Mouse (Mus musculus) limb, embryonic 15.5 days (tissue): ENCODE data around the gene Bhlhb9. TPM values are rescaled to one million over a fixed set of nuclear protein-coding genes. Genes with fewer than 3 reads are reported as not detected.
A peak's percentile ranks its signal among the peaks of the same experiment; 100 is the strongest.
"Not testable (repeated sequence)": the region's sequence is repeated elsewhere in the genome, so short reads cannot be mapped to it uniquely, and the experiment has no call there.

Experiments used
- ATAC-seq: fragments of 200-750 bp; cut with Nextera tagmentation; 2 replicates; pipeline ENCODE4 v1.8.0; 2017; ENCODE audit warnings: low read depth, moderate TSS enrichment; ENCODE audit not compliant: insufficient number of reproducible peaks, low FRiP score, low TSS enrichment
- H3K27ac ChIP-seq: fragments of 300-500 bp; sonication (generic); 2 replicates; pipeline ENCODE4 v1.5.1; 2015; ENCODE audit warnings: moderate library complexity, mild to moderate bottlenecking, inconsistent platforms
- H3K27me3 ChIP-seq: fragments of 300-500 bp; sonication (generic); 2 replicates; pipeline ENCODE4 v1.6.1; 2015; ENCODE audit warnings: inconsistent platforms
- H3K36me3 ChIP-seq: fragments of 300-500 bp; sonication (generic); 2 replicates; pipeline ENCODE4 v1.6.1; 2015; ENCODE audit warnings: inconsistent platforms
- H3K4me1 ChIP-seq: fragments of 300-500 bp; sonication (generic); 2 replicates; pipeline ENCODE4 v1.6.1; 2015; ENCODE audit warnings: inconsistent platforms
- H3K4me2 ChIP-seq: fragments of 300-500 bp; sonication (generic); 2 replicates; pipeline ENCODE4 v1.6.1; 2015; ENCODE audit warnings: mild to moderate bottlenecking, inconsistent platforms
- H3K4me3 ChIP-seq: fragments of 300-500 bp; sonication (generic); 2 replicates; pipeline ENCODE4 v1.5.1; 2015; ENCODE audit warnings: mild to moderate bottlenecking, inconsistent platforms
- H3K9ac ChIP-seq: fragments of 300-500 bp; sonication (generic); 2 replicates; pipeline ENCODE4 v1.6.1; 2015; ENCODE audit warnings: inconsistent platforms
- H3K9me3 ChIP-seq: fragments of 300-500 bp; sonication (generic); 2 replicates; pipeline ENCODE4 v1.6.1; 2016; ENCODE audit warnings: inconsistent platforms
- WGBS: fragments of 180-500 bp; shearing (Covaris S2); methylation state at CpG from one replicate; pipeline ENCODE4 v1.1.7; 2015; 5-methylcytosine and 5-hydroxymethylcytosine counted together
- polyA plus RNA-seq: library from polyadenylated mRNA; unstranded; fragments of >200 nt; fragmentation: Nextera tagmentation; extraction: Ambion mirVana; gene quantifications from 2 replicates; pipeline ENCODE4 v1.2.1, GENCODE M21; 2015

The Bhlhb9 gene
- polyA plus RNA-seq, 1 experiment from 2014 or later = 48.6 TPM

DNA sequence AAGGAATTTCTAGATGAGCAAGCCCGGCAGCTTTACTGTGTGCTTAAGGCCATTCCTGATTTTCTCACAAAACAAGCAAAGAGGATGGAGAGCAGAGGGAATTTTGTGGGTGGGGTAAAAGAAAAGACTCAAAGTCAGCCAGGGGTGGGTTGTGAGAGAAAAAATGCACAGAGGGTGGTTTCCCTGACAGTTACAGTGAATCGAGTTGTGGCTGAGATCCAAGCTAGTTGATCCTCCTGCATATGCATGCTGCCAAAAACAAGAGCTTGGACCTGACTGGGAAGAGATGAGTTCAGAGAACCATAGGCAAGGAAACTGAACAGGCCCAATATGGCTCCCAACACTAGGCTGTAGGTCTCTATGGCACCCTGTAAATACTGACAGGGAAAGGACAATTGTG, 40.5 kb downstream of the Bhlhb9 start:
- no peak for ATAC-seq
- WGBS = 58% methylated on average over 2 of the region's 2 CpGs
- H3K36me3 ChIP-seq = no peaks in the 10 kb centered on the region

DNA sequence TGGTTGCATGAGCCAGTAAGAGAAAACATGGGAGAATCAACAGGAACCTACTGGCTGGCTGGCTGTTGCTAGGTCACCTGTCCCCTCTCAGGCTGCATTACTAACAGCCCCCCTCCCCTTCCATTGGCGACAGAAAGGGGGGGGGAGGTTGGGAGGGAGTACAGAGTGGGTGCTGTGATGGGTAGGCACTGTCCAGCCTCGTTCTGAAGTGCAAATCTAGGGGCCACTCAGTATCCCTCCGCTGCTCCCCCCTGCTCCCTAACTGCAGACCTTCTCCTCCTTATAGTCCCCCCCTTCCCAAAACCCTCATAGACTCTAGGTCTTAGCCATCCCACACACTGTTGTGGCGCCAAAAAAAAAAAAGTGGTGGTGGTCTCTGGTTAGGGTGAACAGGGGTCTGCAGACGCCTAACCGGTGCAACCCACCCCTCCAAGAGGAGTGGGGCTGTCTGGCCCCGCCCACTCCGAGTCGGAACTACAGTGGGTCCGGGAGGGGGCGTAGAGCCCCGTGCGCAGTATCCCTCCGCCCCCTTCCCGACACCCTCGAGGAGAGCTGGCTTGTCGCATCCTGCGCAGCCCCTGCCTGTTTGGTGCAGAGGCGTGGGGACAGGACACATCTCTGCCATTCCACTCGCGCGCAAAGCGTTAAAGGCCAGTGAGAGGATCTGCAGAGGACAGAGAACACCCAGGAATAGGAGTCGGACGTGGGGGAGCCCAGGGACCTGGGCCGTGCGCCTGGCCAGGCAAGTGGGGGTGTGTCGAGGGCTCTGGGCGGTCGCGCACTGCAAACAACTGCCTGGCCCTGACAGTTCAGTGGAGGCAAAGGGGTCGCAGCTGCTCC, 41.3 kb downstream of the Bhlhb9 start, which contains the start of gene Gprasp2:
Gene Gprasp2, plus strand, starts transcription at position 514 of the 840 bp plus-strand sequence.
- peak; percentile 87 for ATAC-seq
- H3K4me3 ChIP-seq = peak within 1 kb of the TSS; percentile 51
- not testable (repeated sequence) for H3K36me3 ChIP-seq, H3K27me3 ChIP-seq, H3K27ac ChIP-seq, H3K4me1 ChIP-seq, H3K9me3 ChIP-seq
- 0 out of 2 replicates have a peak within 1 kb of the TSS, but pooled peaks have one; percentile 23 for H3K9ac ChIP-seq
- H3K4me2 ChIP-seq = peak within 1 kb of the TSS; percentile 73
- 27% methylated on average over 23 of the region's 32 CpGs for WGBS

More for the DNA sequence above, 40.5 kb downstream of the Bhlhb9 start:
- Histone ChIP-seq H3K27ac (no peak overlapping the region), H3K4me2 (no peak overlapping the region), H3K4me1 (no peaks in the 10 kb centered on the region), H3K9ac (no peak overlapping the region), H3K9me3 (no peaks in the 10 kb centered on the region), H3K27me3 (no peaks in the 10 kb centered on the region; the same call in 1 of the 2 replicates), H3K4me3 (no peak overlapping the region)

DNA sequence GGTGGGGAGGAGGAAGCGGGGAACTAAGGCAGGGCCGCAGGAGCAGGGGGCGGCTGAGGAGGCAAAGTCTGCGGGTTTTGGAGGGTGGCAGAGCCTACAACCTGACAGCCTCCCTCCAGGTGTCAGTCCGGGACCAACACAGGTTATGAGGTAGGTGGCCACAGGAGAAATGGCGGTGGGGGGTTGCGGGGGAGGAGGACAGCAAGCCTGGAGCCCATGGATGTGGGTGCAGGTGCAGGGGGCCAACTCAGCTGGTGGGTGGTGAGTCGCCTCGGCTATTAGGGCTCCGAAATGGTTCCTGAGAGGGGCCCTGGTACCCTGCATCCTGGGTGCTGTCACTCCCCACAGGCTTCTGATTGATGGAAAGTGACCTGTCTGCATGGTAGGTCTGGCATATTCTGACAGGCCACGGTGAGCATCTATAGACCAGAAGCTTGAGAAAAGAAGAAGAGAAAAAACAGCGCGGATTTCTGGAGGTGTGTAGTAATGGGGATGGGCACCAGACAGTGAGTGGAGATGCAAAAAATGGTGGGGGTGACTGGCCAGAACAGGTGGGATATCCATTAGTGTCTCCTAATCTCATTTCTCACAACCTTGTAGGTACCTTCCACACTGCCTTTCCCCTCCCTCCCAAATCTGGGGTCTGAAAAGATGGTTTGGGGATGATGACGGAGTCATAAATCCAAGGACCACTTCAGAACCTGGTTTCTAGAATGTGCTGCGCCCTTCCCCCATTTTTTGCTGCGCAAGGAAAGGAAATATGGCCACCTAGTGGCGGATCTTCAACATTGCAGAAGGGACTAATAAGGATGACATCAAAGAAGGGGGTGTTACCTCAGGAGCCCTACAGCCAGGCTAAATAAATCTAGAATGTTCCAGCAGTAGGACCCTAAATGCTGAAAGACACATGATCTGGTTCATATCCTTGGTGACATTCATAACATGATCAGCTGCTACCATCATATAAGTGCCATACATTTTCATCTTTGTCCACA, 42.3 kb downstream of the Bhlhb9 start:
- WGBS = 26% methylated on average over 16 of the region's 17 CpGs
- Histone ChIP-seq H3K4me3 (peak overlapping the region; percentile 51), H3K9ac (0 out of 2 replicates have a peak overlapping the region, but pooled peaks have one; percentile 23), H3K4me2 (peak overlapping the region; percentile 73)
- not testable (repeated sequence) for H3K27me3 ChIP-seq, H3K4me1 ChIP-seq, H3K36me3 ChIP-seq, H3K27ac ChIP-seq, H3K9me3 ChIP-seq
- ATAC-seq = 0 out of 2 replicates have a peak, but pooled peaks have one; percentile 14

GRCm38 (mm10) chrX:135866806-135867205, 69.4 kb downstream of the Bhlhb9 start:
- not testable (repeated sequence) for H3K36me3 ChIP-seq, H3K4me1 ChIP-seq, H3K27ac ChIP-seq, H3K4me3 ChIP-seq, ATAC-seq, H3K27me3 ChIP-seq, H3K9ac ChIP-seq, H3K9me3 ChIP-seq, H3K4me2 ChIP-seq
- 77% methylated on average over 9 of the region's 9 CpGs for WGBS

- no peak overlapping the region for H3K27ac ChIP-seq
- 0 out of 2 replicates have a peak, but pooled peaks cover 3% of the 10 kb centered on the region for H3K27me3 ChIP-seq
- H3K9ac ChIP-seq = no peak overlapping the region
- H3K9me3 ChIP-seq = no peaks in the 10 kb centered on the region
- 73% methylated on average over 1 of the region's 1 CpGs for WGBS
- no peaks in the 10 kb centered on the region for H3K4me1 ChIP-seq
- H3K4me3 ChIP-seq = no peak overlapping the region
- H3K36me3 ChIP-seq = no peaks in the 10 kb centered on the region
- no peak overlapping the region for H3K4me2 ChIP-seq
- no peak for ATAC-seq
Measured at GRCm38 (mm10) chrX:135876679-135877078, 79.3 kb downstream of the Bhlhb9 start.

DNA sequence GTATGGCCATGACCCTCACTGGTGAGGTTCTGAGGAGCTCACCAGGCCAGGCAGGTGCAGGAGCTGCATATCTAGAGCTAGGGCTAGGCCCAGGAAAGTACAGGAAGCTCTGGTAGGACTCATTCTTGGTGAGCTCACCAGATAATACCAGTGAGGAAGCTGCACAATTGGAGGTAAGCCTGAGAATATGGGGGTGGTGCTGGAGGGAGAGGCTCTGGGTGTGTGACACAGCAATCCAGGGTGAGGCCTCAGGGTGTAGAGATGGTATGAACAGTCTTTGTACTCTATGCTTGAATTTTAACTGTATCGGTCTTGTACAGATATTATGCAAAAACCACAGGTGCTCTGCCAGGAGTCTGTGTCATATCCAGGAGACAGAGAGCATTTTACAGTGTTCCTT, 82.2 kb downstream of the Bhlhb9 start:
- Histone ChIP-seq H3K4me1 (no peaks in the 10 kb centered on the region), H3K36me3 (no peaks in the 10 kb centered on the region), H3K27me3 (0 out of 2 replicates have a peak, but pooled peaks cover 3% of the 10 kb centered on the region), H3K9ac (no peak overlapping the region), H3K9me3 (no peaks in the 10 kb centered on the region), H3K27ac (no peak overlapping the region), H3K4me2 (no peak overlapping the region), H3K4me3 (no peak overlapping the region)
- ATAC-seq = no peak
- 85% methylated on average over 1 of the region's 1 CpGs for WGBS

GRCm38 (mm10) chrX:135885411-135886233, 88.2 kb downstream of the Bhlhb9 start:
- ATAC-seq = peak; percentile 97
- no peaks in the 10 kb centered on the region for H3K9me3 ChIP-seq
- no peaks in the 10 kb centered on the region for H3K27me3 ChIP-seq
- peak overlapping the region; percentile 62 for H3K4me3 ChIP-seq
- peaks cover 8% of the 10 kb centered on the region; the same call in 1 of the 2 replicates for H3K36me3 ChIP-seq
- peak overlapping the region; percentile 62 for H3K9ac ChIP-seq
- H3K4me2 ChIP-seq = peak overlapping the region; percentile 44
- peak overlapping the region; percentile 85 for H3K27ac ChIP-seq
- H3K4me1 ChIP-seq = no peaks in the 10 kb centered on the region
- WGBS = 22% methylated on average over 41 of the region's 41 CpGs

DNA sequence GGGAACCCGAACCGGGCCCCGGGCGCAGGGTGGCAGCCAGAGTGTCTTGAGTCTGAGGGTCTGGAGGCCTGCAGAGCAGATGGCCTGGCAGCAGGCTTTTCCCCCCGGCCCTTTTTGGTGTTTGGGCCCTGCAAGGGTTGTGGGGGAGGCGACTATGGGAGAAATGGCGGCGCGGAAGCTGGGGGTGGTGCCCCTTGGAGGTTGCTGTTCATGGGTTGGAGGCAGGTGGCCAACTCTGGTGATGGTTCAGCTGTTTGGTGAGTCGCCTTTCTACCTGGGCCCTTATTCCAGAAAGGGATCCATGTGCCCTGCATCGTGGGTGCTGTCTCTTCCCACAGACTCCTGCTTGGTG, 88.8 kb downstream of the Bhlhb9 start:
- H3K27ac ChIP-seq = peak overlapping the region; percentile 85
- no peaks in the 10 kb centered on the region for H3K9me3 ChIP-seq
- H3K4me1 ChIP-seq = no peaks in the 10 kb centered on the region
- H3K36me3 ChIP-seq = peaks cover 8% of the 10 kb centered on the region; the same call in 1 of the 2 replicates
- H3K4me2 ChIP-seq = peak overlapping the region; percentile 44
- peak overlapping the region; percentile 62 for H3K4me3 ChIP-seq
- peak; percentile 56; the same call in 1 of the 2 replicates for ATAC-seq
- peak overlapping the region; percentile 62 for H3K9ac ChIP-seq
- no peaks in the 10 kb centered on the region for H3K27me3 ChIP-seq
- WGBS = 21% methylated on average over 11 of the region's 11 CpGs

GRCm38 (mm10) chrX:135916580-135916979, 119.2 kb downstream of the Bhlhb9 start:
- no peaks in the 10 kb centered on the region for H3K4me1 ChIP-seq
- no peak overlapping the region for H3K9ac ChIP-seq
- H3K4me2 ChIP-seq = no peak overlapping the region
- H3K27me3 ChIP-seq = no peaks in the 10 kb centered on the region
- H3K4me3 ChIP-seq = no peak overlapping the region
- H3K36me3 ChIP-seq = no peaks in the 10 kb centered on the region
- 74% methylated on average over 4 of the region's 4 CpGs for WGBS
- no peak overlapping the region for H3K27ac ChIP-seq
- ATAC-seq = no peak
- no peaks in the 10 kb centered on the region for H3K9me3 ChIP-seq

DNA sequence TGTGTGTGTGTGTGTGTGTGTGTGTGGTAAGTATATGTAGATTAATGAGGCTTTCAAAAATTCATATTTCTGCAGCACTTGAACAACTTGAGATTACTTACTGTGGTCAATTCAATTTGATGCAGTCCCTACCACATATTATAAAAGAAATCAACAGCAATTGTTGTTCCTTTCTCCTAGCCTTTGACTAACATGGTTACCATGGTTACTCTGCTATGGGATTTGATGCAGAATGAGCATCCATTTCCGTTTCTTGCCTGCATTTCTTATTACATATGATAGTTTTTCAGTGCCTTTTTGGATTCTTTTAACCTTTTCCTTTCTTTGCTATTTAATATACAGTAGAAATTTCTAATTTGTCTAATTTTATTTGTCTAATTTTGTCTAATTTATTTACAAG, 119.7 kb downstream of the Bhlhb9 start:
- H3K4me2 ChIP-seq = no peak overlapping the region
- no peak for ATAC-seq
- WGBS = 48% methylated on average over 1 of the region's 1 CpGs

DNA sequence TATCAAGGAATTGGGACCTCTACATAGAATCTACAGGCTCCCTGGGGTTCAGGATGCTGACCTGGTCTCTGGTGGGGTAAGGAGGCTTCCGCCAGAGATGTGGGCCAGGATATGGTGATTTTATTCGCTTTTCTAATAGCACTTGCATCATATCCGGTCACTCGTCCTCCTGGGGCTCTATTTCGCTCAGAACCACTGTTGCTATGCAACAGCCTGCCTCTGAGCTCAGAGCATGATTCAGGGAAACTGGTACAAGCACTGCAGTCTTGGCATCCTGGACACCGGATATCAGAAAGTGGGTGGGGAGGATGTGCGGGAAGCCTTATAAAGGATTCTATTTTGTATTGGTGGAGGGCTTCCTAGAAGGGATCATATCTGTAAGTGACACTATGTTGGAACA, 124.8 kb downstream of the Bhlhb9 start:
- H3K4me1 ChIP-seq = no peaks in the 10 kb centered on the region
- 80% methylated on average over 7 of the region's 7 CpGs for WGBS
- ATAC-seq = no peak

More for the DNA sequence above, 119.7 kb downstream of the Bhlhb9 start:
- H3K27me3 ChIP-seq = no peaks in the 10 kb centered on the region
- H3K4me1 ChIP-seq = no peaks in the 10 kb centered on the region
- no peak overlapping the region for H3K27ac ChIP-seq
- no peaks in the 10 kb centered on the region for H3K9me3 ChIP-seq
- no peak overlapping the region for H3K4me3 ChIP-seq
- H3K36me3 ChIP-seq = no peaks in the 10 kb centered on the region
- H3K9ac ChIP-seq = no peak overlapping the region

More for the DNA sequence above, 124.8 kb downstream of the Bhlhb9 start:
- Histone ChIP-seq H3K9ac (no peak overlapping the region), H3K9me3 (no peaks in the 10 kb centered on the region), H3K27ac (no peak overlapping the region), H3K4me2 (no peak overlapping the region), H3K27me3 (no peaks in the 10 kb centered on the region), H3K36me3 (no peaks in the 10 kb centered on the region), H3K4me3 (no peak overlapping the region)
